Mouse (Mus musculus): ENCODE data around the gene Zc3h14. TPM values are rescaled to one million over a fixed set of nuclear protein-coding genes. Genes with fewer than 3 reads are reported as not detected.

Gene Zc3h14
- total and polyA plus RNA-seq, 3 experiments: 89.2 to 173 (median 120) TPM

DNA sequence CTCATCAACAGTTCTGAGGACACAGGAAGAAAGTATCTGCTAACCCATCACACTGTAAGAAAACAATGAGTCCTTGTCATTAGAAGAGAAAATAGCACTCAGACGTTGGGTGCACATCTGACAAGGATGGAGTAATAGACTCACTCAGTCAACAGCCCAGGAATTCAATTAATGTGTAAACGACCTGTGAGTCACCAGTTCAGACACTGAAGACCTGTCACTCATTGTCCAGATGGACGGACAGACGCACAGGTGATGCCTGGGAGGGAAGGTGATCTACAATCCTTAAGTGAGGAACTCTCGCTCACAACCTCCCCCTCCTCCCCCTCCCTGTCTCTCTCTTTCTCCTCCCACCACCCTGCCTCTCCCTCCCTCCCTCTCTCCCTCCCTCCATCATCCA, 21.8 kb upstream of the Zc3h14 start:
- in situ Hi-C loops (cut with MboI; ENCODE audit: low pct_ligation_motif_present, low pct_unique_long_range_greater_than_20kb, low sequenced_read_pairs) (no loop called here), dilution Hi-C loops (cut with MboI; ENCODE audit: extremely low pct_ligation_motif_present, extremely low pct_unique_long_range_greater_than_20kb, low sequenced_read_pairs) (no loop called here)
- Histone ChIP-seq H3K9ac (ENCODE audit: insufficient read depth, low read depth) (no peak overlapping the region), H3K27me3 (replicated peaks) (no peaks in the 10 kb centered on the region), H3K9me3 (replicated peaks; ENCODE audit: low read length) (no peaks in the 10 kb centered on the region), H3K27ac (ENCODE audit: insufficient read depth, low read depth) (no peak overlapping the region), H3K4me3 (replicated peaks in 1 of 3; ENCODE audit: low read depth in 2 of 3, low read length in 2 of 3, poor library complexity in 1 of 3) (no peak overlapping the region), H3K79me2 (replicated peaks; ENCODE audit: control insufficient read depth, extremely low read depth, insufficient read depth, poor library complexity, severe bottlenecking) (peaks cover 7% of the 10 kb centered on the region; the same call in 1 of the 2 replicates), H3K4me2 (ENCODE audit: insufficient read depth, low read depth, poor library complexity, severe bottlenecking) (no peak overlapping the region), H3K4me1 (ENCODE audit: control insufficient read depth in 1 of 2, insufficient read depth in 2 of 2) (peaks cover 10 to 21% of the 10 kb centered on the region in 2 experiments), H3K36me3 (replicated peaks in 1 of 2; ENCODE audit: control insufficient read depth in 1 of 2, insufficient read depth in 1 of 2, low read length in 1 of 2) (peaks cover 3 to 14% of the 10 kb centered on the region in 2 experiments)
- TF ChIP-seq NELFE (IDR thresholded peaks at IDR 0.05; ENCODE audit: low read depth, low read length) (no peak), ELF1 (IDR thresholded peaks at IDR 0.05; ENCODE audit: low read depth, low read length) (no peak), TBP (conservative IDR thresholded peaks at IDR 0.05; ENCODE audit: low read depth, low read length) (no peak), ZKSCAN1 (IDR thresholded peaks at IDR 0.05; ENCODE audit: borderline replicate concordance, low read depth, low read length) (no peak), HCFC1 (IDR thresholded peaks at IDR 0.05; ENCODE audit: low read depth, low read length) (no peak), CHD2 (IDR thresholded peaks at IDR 0.05; ENCODE audit: low read length) (no peak), MYC (IDR thresholded peaks at IDR 0.05; ENCODE audit: low read depth, low read length) (no peak), MAZ (IDR thresholded peaks at IDR 0.05; ENCODE audit: low read depth, low read length) (no peak)
- no peak for DNase-seq (ENCODE audit: extremely low read depth)

DNA sequence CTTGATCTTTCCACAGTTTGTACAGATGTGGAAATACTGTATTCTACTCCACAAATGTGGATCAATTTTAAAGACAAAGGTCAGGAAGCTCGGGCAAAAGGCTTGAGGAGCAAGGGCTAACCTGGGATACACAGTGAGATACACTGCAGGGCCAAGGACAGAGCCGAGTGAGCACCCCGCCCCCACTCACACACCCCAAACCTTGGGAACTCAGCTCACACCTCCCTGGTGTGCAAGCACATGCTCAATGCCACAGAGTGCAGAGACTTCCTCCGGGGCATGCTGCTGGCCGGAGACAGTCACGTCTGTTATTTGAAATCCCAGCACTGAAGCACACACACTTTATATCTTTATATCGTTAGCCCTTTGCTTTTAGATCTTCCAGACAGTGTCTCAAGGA, 20.7 kb upstream of the Zc3h14 start:
- dilution Hi-C loops (cut with MboI; ENCODE audit: extremely low pct_ligation_motif_present, extremely low pct_unique_long_range_greater_than_20kb, low sequenced_read_pairs): no loop called here
- in situ Hi-C loops (cut with MboI; ENCODE audit: low pct_ligation_motif_present, low pct_unique_long_range_greater_than_20kb, low sequenced_read_pairs): no loop called here
- Histone ChIP-seq H3K27ac (ENCODE audit: insufficient read depth, low read depth) (no peak overlapping the region), H3K36me3 (replicated peaks in 1 of 2; ENCODE audit: control insufficient read depth in 1 of 2, insufficient read depth in 1 of 2, low read length in 1 of 2) (peaks cover 3 to 14% of the 10 kb centered on the region in 2 experiments), H3K4me1 (ENCODE audit: control insufficient read depth in 1 of 2, insufficient read depth in 2 of 2) (peaks cover 12 to 29% of the 10 kb centered on the region in 2 experiments), H3K4me3 (replicated peaks in 1 of 3; ENCODE audit: low read depth in 2 of 3, low read length in 2 of 3, poor library complexity in 1 of 3) (no peak overlapping the region), H3K79me2 (replicated peaks; ENCODE audit: control insufficient read depth, extremely low read depth, insufficient read depth, poor library complexity, severe bottlenecking) (peaks cover 7% of the 10 kb centered on the region; the same call in 1 of the 2 replicates), H3K4me2 (ENCODE audit: insufficient read depth, low read depth, poor library complexity, severe bottlenecking) (no peak overlapping the region), H3K27me3 (replicated peaks) (no peaks in the 10 kb centered on the region), H3K9ac (ENCODE audit: insufficient read depth, low read depth) (no peak overlapping the region), H3K9me3 (replicated peaks; ENCODE audit: low read length) (no peaks in the 10 kb centered on the region)
- TF ChIP-seq MXI1 (IDR thresholded peaks at IDR 0.05; ENCODE audit: low read depth, low read length) (no peak), ZC3H11A (IDR thresholded peaks at IDR 0.05; ENCODE audit: low read depth, low read length) (no peak), E2F4 (IDR thresholded peaks at IDR 0.05; ENCODE audit: insufficient replicate concordance, low read depth, low read length) (no peak), HCFC1 (IDR thresholded peaks at IDR 0.05; ENCODE audit: low read depth, low read length) (no peak), GABPA (IDR thresholded peaks at IDR 0.05; ENCODE audit: insufficient replicate concordance, low read depth, low read length) (no peak), NRF1 (IDR thresholded peaks at IDR 0.05; ENCODE audit: low read depth, low read length) (no peak), CHD1 (IDR thresholded peaks at IDR 0.05; ENCODE audit: low read depth, low read length) (no peak), IRF4 (IDR thresholded peaks at IDR 0.05; ENCODE audit: low read depth, low read length) (no peak), ETS1 (conservative IDR thresholded peaks at IDR 0.05; ENCODE audit: low read depth, low read length) (no peak), JUND (conservative IDR thresholded peaks at IDR 0.05; ENCODE audit: low read depth, low read length) (no peak), SIN3A (IDR thresholded peaks at IDR 0.05; ENCODE audit: low read length) (no peak), MAFK (IDR thresholded peaks at IDR 0.05; ENCODE audit: insufficient replicate concordance, low read length) (no peak), PAX5 (IDR thresholded peaks at IDR 0.05; ENCODE audit: low read length) (no peak), CHD2 (IDR thresholded peaks at IDR 0.05; ENCODE audit: low read length) (no peak), MEF2A (IDR thresholded peaks at IDR 0.05; ENCODE audit: borderline replicate concordance, low read depth, low read length) (no peak), USF2 (conservative IDR thresholded peaks at IDR 0.05; ENCODE audit: low read depth, low read length) (no peak), NELFE (IDR thresholded peaks at IDR 0.05; ENCODE audit: low read depth, low read length) (no peak), JUN (IDR thresholded peaks at IDR 0.05; ENCODE audit: insufficient read depth, low read depth, low read length) (no peak), POLR2AphosphoS2 (IDR thresholded peaks at IDR 0.05; ENCODE audit: low read depth, low read length) (no peak)
- DNase-seq (ENCODE audit: extremely low read depth): no peak
